Mouse (Mus musculus): ENCODE data around the gene Sccpdh. TPM values are rescaled to one million over a fixed set of nuclear protein-coding genes. Genes with fewer than 3 reads are reported as not detected.

Gene Sccpdh
- polyA plus RNA-seq, 1 experiment from 2014 or later: 39.0 TPM

DNA sequence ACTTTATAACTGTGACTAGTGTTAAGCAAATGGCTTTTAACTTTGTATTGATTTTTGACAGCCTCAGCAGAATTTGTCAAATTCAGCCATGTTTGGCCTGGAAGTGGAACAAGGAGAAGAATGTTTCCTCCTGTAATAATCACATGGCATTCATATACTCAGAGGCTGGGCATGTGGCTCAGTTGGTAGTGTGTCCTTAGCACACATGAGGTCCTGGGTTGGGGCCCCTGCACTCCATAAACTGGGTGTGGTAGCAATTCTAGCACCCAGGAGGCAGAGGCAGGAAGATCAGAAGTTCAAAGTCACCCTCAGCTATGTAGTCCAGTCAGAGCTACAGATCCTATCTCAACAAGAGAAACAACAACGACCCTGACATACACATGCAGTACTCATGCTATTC lies 19.3 kb downstream of the Sccpdh start:
- no peak for TF ChIP-seq EP300 (optimal IDR thresholded peaks at IDR 0.05)
- TF ChIP-seq CTCF (IDR thresholded peaks at IDR 0.05; ENCODE audit: low read depth): no peak
- Histone ChIP-seq H3K36me3 (ENCODE audit: control insufficient read depth, insufficient read depth, low read length) (peaks cover 6% of the 10 kb centered on the region; the same call in 1 of the 2 replicates), H3K4me3 (ENCODE audit: low read depth, low read length) (no peak overlapping the region), H3K4me2 (replicated peaks; ENCODE audit: low read depth) (no peak overlapping the region), H3K4me1 (replicated peaks; ENCODE audit: control insufficient read depth, insufficient read depth) (no peaks in the 10 kb centered on the region), H3K9ac (ENCODE audit: low read length) (no peak overlapping the region), H3K9me3 (ENCODE audit: control insufficient read depth, low read length) (no peaks in the 10 kb centered on the region), H3K27ac (replicated peaks) (no peak overlapping the region), H3K27me3 (ENCODE audit: control insufficient read depth, insufficient read depth, low read length) (no peaks in the 10 kb centered on the region)
- DNase-seq (ENCODE audit: low spot score): no peak
- no peak for ATAC-seq (ENCODE audit: low FRiP score, low TSS enrichment)
- 88% methylated on average over 1 of the region's 1 CpGs for whole genome bisulfite sequencing

DNA sequence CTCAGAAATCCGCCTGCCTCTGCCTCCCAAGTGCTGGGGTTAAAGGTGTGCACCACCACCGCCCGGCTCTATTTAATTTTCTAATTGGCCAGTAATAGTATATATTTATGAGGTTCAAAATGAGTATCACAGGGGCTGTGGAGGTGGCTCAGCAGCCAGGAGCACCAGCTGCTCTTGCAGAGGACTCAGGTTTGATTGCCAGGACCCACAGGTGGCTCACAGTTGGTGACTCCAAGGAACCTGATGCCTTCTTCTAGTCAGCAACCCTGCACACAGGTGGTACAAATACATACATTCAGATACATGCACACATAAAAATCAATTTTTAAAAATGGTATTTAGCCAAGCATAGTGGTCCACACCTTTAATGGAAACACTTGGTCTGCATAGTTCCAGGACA lies 20.0 kb downstream of the Sccpdh start:
- Histone ChIP-seq H3K9me3 (ENCODE audit: control insufficient read depth, low read length) (no peaks in the 10 kb centered on the region), H3K36me3 (ENCODE audit: control insufficient read depth, insufficient read depth, low read length) (peaks cover 6% of the 10 kb centered on the region; the same call in 1 of the 2 replicates), H3K9ac (ENCODE audit: low read length) (no peak overlapping the region), H3K4me3 (ENCODE audit: low read depth, low read length) (no peak overlapping the region), H3K27ac (replicated peaks) (no peak overlapping the region), H3K4me2 (replicated peaks; ENCODE audit: low read depth) (no peak overlapping the region), H3K27me3 (ENCODE audit: control insufficient read depth, insufficient read depth, low read length) (no peaks in the 10 kb centered on the region), H3K4me1 (replicated peaks; ENCODE audit: control insufficient read depth, insufficient read depth) (no peaks in the 10 kb centered on the region)
- 85% methylated on average over 3 of the region's 3 CpGs for WGBS
- TF ChIP-seq EP300 (optimal IDR thresholded peaks at IDR 0.05) (no peak), CTCF (IDR thresholded peaks at IDR 0.05; ENCODE audit: low read depth) (no peak)
- no peak for ATAC-seq (ENCODE audit: low FRiP score, low TSS enrichment)
- DNase-seq (ENCODE audit: low spot score): no peak

DNA sequence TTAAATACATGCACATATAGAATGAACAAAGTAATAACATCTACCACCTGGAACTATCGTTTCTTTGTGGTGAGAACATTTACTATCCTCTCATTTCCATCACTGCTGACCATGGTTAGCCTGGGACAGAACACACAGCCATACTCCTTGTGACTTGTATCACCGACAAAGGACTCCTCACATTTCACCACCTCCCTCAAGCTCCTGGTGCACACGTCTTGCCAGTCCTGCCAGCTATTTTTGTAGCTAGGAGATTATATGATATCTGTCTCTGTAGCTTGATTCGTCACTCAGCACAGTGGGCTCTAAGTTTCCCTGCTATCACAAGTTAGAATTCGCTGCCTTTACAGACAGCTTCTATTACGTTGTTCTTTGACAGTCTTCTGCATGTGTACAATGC lies 20.4 kb downstream of the Sccpdh start:
- no peaks in the 10 kb centered on the region for H3K27me3 ChIP-seq (ENCODE audit: control insufficient read depth, insufficient read depth, low read length)
- WGBS: 83% methylated on average over 6 of the region's 6 CpGs
- H3K36me3 ChIP-seq (ENCODE audit: control insufficient read depth, insufficient read depth, low read length): peaks cover 6% of the 10 kb centered on the region; the same call in 1 of the 2 replicates
- DNase-seq (ENCODE audit: low spot score) (no peak), ATAC-seq (ENCODE audit: low FRiP score, low TSS enrichment) (no peak)
- no peak overlapping the region for H3K27ac ChIP-seq (replicated peaks)
- no peak overlapping the region for H3K4me3 ChIP-seq (ENCODE audit: low read depth, low read length)
- no peaks in the 10 kb centered on the region for H3K4me1 ChIP-seq (replicated peaks; ENCODE audit: control insufficient read depth, insufficient read depth)
- TF ChIP-seq CTCF (IDR thresholded peaks at IDR 0.05; ENCODE audit: low read depth) (no peak), EP300 (optimal IDR thresholded peaks at IDR 0.05) (no peak)
- no peak overlapping the region for H3K4me2 ChIP-seq (replicated peaks; ENCODE audit: low read depth)
- no peak overlapping the region for H3K9ac ChIP-seq (ENCODE audit: low read length)
- H3K9me3 ChIP-seq (ENCODE audit: control insufficient read depth, low read length): no peaks in the 10 kb centered on the region

DNA sequence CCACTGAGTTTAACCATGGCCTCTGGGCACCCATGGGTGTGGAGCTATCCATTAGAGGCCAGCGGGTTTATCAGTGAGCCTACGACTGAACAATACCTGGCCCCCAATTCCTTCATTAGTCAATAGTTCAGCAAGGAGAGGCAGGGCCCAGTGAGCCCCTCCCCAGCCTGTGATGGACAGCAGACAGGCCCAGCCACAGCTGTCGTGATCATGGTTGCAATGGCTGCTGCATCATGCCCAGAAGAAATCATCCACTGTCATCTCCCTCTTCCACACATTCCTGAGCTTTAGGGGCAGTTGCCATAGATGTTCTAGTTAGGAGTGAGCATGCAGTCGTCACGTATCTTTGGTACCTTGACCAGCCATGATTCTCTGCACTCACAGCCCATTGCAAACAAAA lies 20.9 kb downstream of the Sccpdh start:
- Histone ChIP-seq H3K9me3 (ENCODE audit: control insufficient read depth, low read length) (no peaks in the 10 kb centered on the region), H3K4me2 (replicated peaks; ENCODE audit: low read depth) (no peak overlapping the region), H3K27me3 (ENCODE audit: control insufficient read depth, insufficient read depth, low read length) (no peaks in the 10 kb centered on the region), H3K4me3 (ENCODE audit: low read depth, low read length) (no peak overlapping the region), H3K36me3 (ENCODE audit: control insufficient read depth, insufficient read depth, low read length) (peaks cover 6% of the 10 kb centered on the region; the same call in 1 of the 2 replicates), H3K27ac (replicated peaks) (no peak overlapping the region), H3K9ac (ENCODE audit: low read length) (no peak overlapping the region), H3K4me1 (replicated peaks; ENCODE audit: control insufficient read depth, insufficient read depth) (no peaks in the 10 kb centered on the region)
- TF ChIP-seq CTCF (IDR thresholded peaks at IDR 0.05; ENCODE audit: low read depth) (no peak), EP300 (optimal IDR thresholded peaks at IDR 0.05) (no peak)
- DNase-seq (ENCODE audit: low spot score) (no peak), ATAC-seq (ENCODE audit: low FRiP score, low TSS enrichment) (no peak)
- WGBS: 69% methylated on average over 5 of the region's 5 CpGs

DNA sequence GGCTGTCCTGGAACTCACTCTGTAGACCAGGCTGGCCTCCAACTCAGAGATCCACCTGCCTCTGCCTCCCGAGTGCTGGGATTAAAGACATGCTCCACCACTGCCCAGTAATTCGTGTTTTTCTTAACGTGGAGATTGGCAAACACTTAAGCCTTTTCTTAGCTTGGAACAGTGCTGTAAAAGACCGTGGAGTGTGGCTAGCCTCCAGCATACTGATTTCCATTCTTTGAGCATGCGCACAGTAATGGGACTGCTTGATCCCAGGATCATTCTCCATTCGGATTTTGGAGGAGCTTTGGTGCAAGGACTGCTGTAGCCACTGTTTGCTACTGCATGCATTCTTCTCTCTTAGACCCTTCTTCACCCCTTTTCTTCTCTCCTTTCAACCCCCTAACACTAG lies 21.5 kb downstream of the Sccpdh start:
- no peaks in the 10 kb centered on the region for H3K9me3 ChIP-seq (ENCODE audit: control insufficient read depth, low read length)
- no peak overlapping the region for H3K9ac ChIP-seq (ENCODE audit: low read length)
- no peak overlapping the region for H3K27ac ChIP-seq (replicated peaks)
- no peak overlapping the region for H3K4me2 ChIP-seq (replicated peaks; ENCODE audit: low read depth)
- no peaks in the 10 kb centered on the region for H3K27me3 ChIP-seq (ENCODE audit: control insufficient read depth, insufficient read depth, low read length)
- H3K36me3 ChIP-seq (ENCODE audit: control insufficient read depth, insufficient read depth, low read length): peaks cover 6% of the 10 kb centered on the region; the same call in 1 of the 2 replicates
- TF ChIP-seq EP300 (optimal IDR thresholded peaks at IDR 0.05): no peak
- no peak for TF ChIP-seq CTCF (IDR thresholded peaks at IDR 0.05; ENCODE audit: low read depth)
- no peak for ATAC-seq (ENCODE audit: low FRiP score, low TSS enrichment)
- H3K4me1 ChIP-seq (replicated peaks; ENCODE audit: control insufficient read depth, insufficient read depth): no peaks in the 10 kb centered on the region
- no peak overlapping the region for H3K4me3 ChIP-seq (ENCODE audit: low read depth, low read length)
- no peak for DNase-seq (ENCODE audit: low spot score)
- WGBS: 71% methylated on average over 6 of the region's 6 CpGs

DNA sequence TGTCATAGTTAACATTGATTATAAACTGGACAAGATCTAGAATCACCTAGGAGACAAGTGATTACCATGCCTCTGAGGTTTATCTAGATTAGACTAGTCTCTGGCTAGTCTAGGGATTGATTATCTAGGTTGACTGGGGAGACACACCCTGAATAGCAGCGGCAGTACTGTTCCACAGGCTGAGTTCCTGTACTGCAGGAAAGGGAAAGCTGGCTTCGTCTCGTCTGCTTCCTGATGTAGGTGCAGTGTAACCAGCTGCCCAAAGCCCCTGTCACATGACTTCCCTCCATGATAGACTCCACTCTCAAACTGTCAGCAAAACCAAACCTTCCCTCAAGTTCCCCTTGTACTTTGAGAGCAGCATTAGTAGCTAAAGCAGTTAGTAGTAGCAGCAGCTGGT lies 36.1 kb downstream of the Sccpdh start:
- H3K27ac ChIP-seq (replicated peaks): no peak overlapping the region
- ATAC-seq (ENCODE audit: low FRiP score, low TSS enrichment) (no peak), DNase-seq (ENCODE audit: low spot score) (no peak)
- no peaks in the 10 kb centered on the region for H3K4me1 ChIP-seq (replicated peaks; ENCODE audit: control insufficient read depth, insufficient read depth)
- H3K4me3 ChIP-seq (ENCODE audit: low read depth, low read length): no peak overlapping the region
- no peaks in the 10 kb centered on the region for H3K27me3 ChIP-seq (ENCODE audit: control insufficient read depth, insufficient read depth, low read length)
- no peak overlapping the region for H3K4me2 ChIP-seq (replicated peaks; ENCODE audit: low read depth)
- H3K9ac ChIP-seq (ENCODE audit: low read length): no peak overlapping the region
- 59% methylated on average over 3 of the region's 3 CpGs for WGBS
- H3K9me3 ChIP-seq (ENCODE audit: control insufficient read depth, low read length): no peaks in the 10 kb centered on the region
- H3K36me3 ChIP-seq (ENCODE audit: control insufficient read depth, insufficient read depth, low read length): no peaks in the 10 kb centered on the region
- no peak for TF ChIP-seq EP300 (optimal IDR thresholded peaks at IDR 0.05)
- TF ChIP-seq CTCF (IDR thresholded peaks at IDR 0.05; ENCODE audit: low read depth): no peak

Measured in stomach, postnatal 0 days (tissue).